Mouse (Mus musculus): ENCODE measurements at regions not wholly inside any gene's neighbourhood (a gene's known extent, or its start where the extent isn't known, plus 50 kb on each side); places are given as distances from the start of the nearest gene placed in this dataset.
"Not testable (repeated sequence)": the region's sequence is repeated elsewhere in the genome, so short reads cannot be mapped to it uniquely, and the experiment has no call there.

DNA sequence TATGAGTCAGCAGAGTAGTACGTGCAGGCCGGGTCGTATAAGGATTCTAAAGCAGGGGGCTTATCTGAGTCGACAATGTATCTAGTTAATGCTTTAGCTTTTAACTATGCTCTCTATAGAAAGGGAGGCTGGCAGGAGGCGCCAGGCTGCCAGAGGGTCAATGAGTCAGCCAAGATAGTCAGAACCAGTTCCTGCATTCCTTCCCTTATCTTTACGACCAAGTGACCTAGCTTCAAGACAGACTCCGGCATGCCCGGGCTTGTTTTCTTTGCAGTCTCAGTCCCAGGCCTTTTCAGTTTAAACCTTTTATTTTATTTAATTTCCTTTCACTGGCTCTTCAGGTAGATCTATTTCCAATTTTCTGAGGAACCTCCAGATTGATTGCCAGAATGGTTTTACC is 374.0 kb upstream of the Nrxn1 start:
- no peak for DNase-seq (ENCODE audit: low spot score in 2 of 2)

DNA sequence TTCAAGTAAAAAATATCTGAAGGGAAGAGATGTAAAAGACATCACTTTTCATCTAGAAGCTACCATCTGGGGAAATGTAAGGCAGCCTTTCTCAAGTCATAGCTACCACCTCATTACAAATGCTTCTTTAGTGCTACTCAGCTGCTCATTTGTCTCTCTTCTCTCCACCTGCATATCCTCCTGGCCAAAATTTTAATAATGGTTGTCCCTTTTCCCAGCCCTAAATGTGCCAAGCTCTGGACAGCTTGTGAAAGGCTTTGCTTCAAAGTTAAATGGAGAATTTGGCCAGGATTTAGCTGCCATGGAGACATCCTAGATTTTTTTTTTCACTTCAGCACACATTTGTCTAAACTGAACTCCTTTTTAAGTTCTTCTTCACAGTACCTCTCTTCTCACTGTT is 358.8 kb upstream of the Nrxn1 start:
- DNase-seq (ENCODE audit: low spot score in 2 of 2), result peak; percentile 12 to 14

DNA sequence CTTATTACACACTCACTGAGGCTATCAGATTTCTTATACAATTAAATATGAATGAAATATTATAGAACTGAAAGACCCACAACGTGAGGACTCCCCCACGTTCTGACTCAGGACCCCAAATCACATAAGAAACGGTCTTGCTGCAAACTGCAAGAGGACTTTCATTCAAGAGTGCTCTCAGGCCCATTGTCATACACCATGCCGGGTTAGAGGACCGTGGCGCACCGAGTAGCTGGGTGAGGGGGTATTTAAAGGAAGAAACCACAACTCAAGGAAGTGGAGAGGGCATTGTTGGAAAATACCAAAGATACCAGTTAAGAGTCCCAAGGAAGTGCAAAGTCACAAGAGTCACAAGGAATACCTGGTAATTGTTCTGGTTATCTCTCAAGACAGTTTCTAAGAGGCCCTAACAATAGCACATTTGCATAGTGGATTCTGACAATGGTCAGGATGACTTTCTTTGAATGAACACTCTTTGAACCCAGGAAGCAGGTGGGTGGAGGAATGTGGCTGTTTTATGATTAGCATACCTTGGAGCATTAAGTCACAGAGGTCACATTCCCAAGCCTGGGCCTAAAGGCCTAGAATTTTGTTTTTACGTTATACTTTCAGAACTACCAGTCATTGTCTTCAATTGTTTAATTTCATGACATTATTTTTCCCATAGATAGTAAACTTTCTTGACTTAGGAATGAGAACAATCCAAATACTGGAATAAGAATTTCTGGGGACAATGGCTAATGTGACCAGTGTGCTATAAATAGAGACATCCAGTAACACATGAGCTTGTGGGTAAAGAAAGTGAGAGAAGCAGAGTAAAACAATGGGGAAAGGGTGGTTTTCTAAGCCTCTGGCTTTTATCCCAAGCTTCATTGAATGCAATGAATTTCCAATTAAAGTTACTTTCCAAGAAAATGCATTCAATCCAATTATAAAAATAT is 339.2 kb upstream of the Nrxn1 start:
- DNase-seq (ENCODE audit: low spot score in 2 of 2), result not testable (repeated sequence)

DNA sequence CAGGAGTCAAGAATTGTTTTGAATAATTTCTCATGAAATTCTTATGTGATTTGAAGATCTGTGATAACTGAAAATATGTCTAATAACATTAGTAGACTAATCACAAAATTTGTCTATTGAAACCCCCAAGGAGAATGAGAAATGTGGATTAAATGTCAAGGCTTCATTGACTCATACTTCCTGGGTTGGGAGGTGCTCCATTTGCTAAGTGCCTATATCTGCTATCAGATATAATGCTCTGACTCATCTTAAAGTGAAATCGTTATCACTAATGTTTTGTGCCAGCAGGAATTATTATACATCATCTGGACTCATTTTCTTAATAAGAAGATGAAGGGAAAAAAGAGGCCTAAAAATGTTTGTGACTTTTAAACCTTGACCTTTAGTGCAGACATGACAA is 337.5 kb upstream of the Nrxn1 start:
- no peak for DNase-seq (ENCODE audit: low spot score in 2 of 2)

DNA sequence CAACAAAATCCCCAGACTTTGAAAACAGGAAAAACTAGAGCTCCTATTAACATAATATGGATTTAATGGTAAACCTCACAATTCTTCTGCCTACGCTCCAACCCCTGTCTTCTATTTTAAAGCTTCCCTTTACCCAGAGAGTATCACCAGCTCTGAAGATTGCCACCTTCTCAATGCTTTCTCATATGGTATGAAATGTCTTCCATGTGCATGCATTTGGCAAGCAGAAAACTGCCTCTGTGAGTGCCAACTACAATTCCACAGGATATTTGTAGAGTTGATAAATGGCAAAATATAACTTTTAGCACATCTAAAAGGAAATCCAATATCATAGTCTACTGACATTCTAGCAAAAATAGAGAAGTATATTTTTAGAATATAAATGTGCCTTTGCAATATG is 332.2 kb upstream of the Nrxn1 start:
- DNase-seq (ENCODE audit: low spot score in 2 of 2), result peak; percentile 11 to 17

DNA sequence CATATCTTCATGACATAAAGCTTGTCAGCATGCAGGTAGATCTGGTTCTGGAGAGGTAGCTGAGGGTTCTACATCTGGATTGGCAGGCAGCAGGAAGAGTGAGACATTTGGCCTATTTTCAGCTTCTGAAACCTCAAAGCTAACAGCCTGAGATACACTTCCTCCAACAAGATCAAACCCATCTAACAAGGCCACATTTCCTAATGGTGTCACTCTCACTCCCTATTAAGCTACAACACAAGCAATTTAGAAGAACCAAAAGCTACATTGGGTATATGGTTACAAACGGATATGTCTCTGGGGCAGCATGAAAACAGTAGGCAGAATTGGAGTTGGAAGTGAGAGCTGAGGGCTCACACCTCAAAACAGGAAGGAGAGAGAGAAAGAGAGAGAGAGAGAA is 325.7 kb upstream of the Nrxn1 start:
- DNase-seq (ENCODE audit: low spot score in 2 of 2), result no peak

DNA sequence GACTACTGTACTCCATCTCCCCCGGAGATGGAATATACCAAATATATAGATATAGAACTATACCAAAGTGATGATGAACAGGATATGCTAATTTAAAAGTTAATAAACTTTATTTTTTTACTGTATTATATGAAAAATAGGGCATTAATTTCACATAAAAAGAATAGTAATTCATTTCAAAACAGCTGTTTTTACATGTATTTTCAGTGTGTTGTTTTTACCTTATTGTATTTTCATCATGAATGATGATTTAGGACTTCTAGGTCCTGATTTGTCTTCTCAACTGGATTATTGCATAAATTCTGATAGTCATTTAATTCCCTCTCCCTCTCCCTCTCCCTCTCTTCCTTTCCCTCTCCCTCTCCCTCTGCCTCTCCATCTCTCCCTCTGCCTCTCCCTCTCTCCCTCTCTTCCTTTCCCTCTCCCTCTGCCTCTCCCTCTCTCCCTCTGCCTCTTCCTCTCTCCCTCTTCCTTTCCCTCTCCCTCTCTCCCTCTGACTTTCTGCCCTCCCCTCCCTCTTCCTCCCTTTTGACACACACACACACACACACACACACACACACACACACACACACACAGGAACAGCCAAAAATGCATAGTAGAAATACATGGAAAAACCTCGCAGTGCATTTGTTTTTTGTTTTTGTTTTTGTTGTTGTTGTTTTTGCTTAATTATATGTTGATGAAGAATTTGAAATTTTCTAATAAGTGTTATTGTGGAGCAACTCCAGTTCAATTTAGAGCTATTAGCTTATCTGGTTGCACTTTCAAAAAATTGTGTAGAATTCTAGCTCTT is 298.3 kb upstream of the Nrxn1 start:
- no peak for DNase-seq (ENCODE audit: low spot score in 2 of 2)

DNA sequence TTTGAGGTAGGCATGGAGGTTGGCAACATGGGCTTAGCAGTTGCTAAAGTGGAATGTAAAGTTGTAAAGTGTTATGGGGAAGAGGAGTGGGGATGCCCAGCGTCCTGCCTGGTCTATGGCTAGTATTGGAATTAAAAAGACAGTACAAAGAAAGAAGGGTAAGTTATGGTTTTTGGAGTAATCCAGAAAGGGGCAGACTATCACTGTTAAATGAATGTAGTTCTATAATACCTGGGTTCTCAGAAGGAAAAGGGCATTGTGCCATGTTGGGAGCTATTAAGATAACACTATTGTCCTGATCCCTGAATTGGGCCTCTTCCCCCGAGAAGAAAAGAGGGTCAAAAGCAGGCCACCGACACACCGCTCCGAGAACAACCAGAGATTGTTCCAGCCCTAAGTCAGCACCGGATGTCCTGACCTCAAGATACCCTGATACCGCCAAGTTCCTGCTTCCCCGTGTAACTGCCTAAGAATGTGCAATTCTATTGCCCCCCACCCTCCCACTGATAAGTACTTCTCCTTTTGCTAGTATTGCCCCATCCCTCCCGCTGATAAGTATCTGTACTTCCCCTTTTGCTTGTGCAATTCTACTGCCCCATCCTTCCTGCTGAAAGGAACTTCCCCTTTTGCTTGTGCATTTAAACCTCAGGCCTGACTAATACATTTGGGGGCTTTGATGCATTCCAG is 297.2 kb upstream of the Nrxn1 start:
- not testable (repeated sequence) for DNase-seq (ENCODE audit: low spot score in 2 of 2)

DNA sequence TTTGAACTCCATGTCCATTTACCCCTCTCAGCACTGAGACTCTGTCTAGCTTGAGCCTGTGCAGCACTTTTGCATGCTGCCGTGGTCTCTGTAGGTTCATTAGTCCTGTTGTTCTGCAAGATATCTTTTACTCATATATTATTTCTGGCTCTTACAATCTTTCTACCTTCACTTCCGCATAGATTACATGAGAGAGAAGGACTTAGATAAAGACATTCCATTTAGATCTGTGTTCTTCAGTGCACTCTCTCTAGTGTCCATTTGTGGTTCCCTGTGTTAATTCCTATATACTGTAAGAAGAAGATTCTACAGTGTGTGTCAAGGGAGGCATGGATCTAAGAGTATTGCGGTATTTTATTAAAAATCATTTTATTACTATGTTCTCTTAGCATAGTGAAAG is 295.6 kb upstream of the Nrxn1 start:
- no peak for DNase-seq (ENCODE audit: low spot score in 2 of 2)

DNA sequence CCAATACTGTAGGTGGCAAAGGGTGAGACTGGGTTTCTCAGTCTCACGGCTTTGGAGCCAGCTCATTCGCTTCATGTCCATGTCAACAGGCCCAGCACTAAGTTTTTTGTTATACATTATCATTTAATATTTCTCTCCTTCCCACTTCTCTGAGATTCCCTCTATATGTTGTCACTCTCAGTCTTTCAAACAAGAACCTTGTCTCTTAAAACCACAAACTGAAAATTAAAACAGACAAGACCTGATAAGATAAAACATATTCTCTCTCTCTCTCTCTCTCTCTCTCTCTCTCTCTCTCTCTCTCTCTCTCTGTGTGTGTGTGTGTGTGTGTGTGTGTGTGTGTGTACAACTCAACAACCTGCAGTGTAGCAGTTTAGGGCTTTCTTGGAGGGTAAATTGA is 295.2 kb upstream of the Nrxn1 start:
- no peak for DNase-seq (ENCODE audit: low spot score in 2 of 2)

DNA sequence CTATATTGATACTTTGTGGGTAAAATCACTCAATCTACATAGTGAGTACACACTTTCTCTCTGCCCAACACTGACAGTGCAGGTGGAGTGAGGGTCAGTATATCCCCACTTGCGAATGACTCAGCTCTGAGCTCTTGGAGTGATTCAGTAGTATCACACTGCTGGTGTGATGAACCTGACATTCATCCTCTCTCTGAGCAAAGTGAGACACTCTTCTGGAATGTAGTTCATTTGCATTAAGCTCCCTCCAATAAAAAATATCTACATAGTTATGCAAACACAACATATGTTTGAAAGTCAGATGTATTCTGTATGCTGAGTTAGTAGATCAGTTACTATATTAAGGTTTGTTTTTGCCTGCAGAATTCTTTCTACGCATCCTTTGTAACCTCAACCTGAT is 293.1 kb upstream of the Nrxn1 start:
- peak in 1 of 2 experiments; percentile 6 for DNase-seq (ENCODE audit: low spot score in 2 of 2)

DNA sequence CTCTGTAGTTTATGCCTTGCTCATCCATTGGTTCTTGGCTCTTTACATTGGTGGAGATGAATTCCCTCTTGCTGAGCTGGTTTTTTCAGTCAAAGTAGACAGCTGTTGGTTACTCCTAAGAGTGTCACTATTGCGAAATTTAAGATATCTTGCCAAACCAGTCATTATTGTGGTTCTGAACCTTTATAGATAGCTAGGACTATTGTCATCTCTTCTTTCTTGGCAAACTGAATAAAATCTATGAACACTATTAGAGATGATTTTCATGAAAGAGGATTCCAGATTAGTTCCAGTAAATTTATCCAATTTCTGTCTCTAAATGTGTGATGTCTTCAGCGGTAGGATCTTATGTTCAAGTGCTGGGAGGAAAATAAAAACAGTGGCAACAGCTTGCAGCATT is 275.3 kb upstream of the Nrxn1 start:
- DNase-seq (ENCODE audit: low spot score in 2 of 2), result no peak

DNA sequence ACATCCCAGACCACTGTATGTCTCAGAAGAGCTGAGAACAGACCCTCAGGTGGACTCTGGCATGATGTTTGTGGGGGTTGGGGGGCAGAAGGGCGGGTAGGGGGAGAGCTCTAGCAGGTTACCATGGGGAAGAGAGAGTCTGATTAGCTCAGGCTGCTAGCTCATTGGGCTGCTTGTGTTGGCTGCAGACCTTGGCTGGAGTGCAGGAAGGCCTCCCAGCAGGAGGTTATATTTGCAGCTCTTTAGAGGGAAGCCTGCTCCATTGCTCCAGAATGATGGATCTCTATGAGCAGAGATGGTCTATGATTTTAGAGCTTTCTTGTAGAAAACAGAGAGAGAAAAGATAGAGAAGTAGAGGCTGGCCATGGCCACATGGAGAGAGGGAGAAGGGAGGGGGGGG is 268.4 kb upstream of the Nrxn1 start:
- no peak for DNase-seq (ENCODE audit: low spot score in 2 of 2)

DNA sequence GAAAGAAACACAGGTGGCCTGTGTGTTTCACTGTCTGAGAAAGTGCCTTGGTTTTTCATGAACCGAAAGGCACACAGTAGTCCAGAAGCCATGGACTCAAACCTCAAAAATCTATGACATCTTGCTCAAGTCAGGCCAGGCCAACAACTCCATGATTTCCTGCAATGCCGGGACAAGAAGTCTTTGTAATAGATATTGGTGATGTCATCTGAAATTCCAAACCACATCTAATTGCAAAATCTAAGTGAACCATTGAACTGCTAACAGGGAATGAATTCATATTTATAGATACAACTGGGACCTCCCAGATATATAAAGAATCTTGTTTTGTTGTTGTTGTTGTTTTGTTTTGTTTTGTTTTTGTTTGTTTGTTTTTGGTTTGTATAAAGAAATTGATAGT is 259.2 kb upstream of the Nrxn1 start:
- no peak for DNase-seq (ENCODE audit: low spot score in 2 of 2)

DNA sequence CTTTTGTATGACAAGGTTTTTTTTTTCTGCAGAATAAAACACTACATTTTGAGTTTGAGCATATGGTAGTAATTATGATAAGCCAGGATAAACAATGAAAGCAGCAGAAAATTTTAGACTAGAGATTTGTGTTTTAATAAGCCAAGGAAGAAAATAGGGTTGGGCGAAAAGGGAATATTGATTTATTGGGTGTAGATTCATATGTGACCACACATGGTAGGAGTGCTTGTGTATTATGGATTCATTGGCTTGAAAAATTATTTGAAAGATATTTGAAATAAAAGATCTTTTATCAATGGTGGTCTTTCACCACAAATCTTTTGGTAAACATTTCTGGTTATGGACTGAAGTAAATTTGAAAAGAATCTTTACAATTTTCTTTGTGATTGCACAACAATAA is 244.0 kb upstream of the Nrxn1 start:
- DNase-seq (ENCODE audit: low spot score in 2 of 2), result no peak

DNA sequence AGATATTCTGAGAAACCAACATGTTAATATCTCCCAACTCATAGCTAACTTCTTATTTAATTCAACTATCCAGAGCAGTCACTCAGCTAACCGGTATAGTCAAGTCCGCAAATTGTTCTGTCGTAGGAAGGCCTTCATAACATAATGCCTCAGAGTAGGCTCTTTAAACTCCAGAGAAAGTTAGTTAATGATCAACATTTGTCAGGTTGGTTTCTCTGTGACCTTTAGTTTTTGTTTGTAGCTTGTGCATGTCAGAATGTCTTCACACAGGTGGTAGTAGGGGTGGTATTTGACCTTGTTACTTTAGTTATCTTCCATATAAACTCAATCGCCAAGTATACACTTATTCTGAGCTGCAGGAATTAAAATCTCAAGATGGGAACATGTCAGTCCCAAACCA is 240.9 kb upstream of the Nrxn1 start:
- no peak for DNase-seq (ENCODE audit: low spot score in 2 of 2)

DNA sequence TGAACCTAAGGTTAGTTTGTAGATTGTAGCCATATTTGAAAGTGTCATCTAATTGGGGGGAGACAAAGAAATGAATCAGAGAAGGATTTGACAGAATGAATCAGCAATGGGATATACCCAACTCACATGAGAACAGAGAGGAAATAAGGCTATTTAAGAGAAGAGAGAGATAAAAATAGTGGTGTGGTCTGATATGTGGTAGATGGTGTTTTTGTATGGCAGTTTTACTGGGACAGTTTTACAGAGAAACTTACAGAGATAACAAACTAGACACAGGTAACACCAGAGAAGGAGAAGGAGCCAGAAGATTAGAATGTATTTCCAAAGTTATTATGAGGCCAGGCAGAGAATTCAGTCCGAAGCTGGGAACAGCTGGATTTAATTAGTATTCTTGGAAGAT is 240.3 kb upstream of the Nrxn1 start:
- DNase-seq (ENCODE audit: low spot score in 2 of 2), result no peak

DNA sequence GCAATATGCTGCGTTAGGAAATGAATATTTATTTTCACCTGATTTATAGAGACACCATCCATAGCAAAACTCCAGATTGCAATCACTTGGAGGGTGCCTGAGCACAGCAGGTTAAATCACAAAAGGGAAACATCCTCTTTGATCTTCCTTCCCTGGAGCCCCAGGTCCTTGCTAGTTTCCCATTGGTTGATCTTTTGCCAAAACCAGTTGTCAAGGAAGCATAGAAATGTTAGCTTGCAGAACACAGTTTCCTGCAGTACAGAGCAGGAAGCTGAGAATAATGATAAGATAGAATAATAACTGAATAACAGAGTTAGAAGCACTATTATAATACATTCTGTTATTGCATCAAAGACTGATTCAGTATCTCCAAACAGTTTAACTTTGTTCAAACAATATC is 231.5 kb upstream of the Nrxn1 start:
- DNase-seq (ENCODE audit: low spot score in 2 of 2), result no peak

DNA sequence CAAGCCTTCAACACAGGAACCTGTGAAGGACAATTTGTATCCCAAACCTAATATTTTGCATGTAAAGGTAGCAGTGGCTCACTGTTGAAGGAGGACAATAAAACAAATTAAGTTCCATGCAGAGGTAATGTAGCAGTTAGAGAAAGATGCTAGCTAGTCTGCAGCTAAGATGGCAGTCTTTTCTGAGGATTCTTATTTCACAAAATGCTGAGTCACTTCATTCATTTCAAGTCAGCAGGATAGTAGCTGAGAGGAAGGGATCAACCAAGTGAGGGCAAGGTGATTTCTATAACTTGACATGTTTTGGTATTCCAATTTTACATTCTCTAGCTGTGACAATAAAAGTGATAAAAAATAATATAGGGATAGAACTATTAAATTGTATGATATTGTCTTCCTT is 194.0 kb upstream of the Nrxn1 start:
- DNase-seq (ENCODE audit: low spot score in 2 of 2), result no peak

DNA sequence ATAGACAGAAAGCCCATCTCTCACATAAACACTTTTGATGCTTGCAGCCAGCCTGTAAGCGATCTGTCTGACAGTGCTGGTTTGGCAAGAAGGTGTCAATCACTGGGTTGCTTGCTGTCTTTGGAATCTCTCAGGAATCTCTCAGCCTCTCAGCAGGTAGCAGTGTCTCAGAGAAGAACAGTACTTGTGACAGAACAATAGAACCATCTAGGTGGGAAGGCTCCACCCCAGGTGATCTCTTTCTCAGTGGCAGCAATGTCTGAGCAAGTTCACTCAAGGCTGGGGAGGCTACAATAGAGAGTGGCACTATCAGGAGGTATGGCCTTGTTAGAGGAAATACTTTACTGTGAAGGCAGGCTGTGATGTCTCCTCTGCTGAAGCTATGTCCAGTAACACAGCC is 181.5 kb upstream of the Nrxn1 start:
- DNase-seq (ENCODE audit: low spot score in 2 of 2), result no peak

DNA sequence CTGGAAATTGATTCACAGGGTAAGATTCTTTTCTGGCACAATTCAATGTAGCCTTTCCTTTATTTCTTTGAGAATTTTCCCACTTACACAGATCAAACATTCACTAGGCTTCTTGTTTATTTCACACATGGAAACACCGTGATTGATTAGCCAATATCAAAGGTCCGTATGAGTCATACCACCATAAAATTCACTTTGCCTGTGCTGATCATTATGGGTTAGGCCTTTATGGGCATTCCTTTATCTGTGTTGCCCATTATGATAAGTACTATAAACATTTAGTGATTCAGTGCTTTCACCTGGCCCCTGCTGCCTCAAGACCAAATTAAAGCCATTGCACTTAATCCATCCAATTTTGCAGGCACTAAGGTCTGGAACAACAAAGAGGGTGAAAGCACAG is 145.8 kb upstream of the Nrxn1 start:
- no peak for DNase-seq (ENCODE audit: low spot score in 2 of 2)

DNA sequence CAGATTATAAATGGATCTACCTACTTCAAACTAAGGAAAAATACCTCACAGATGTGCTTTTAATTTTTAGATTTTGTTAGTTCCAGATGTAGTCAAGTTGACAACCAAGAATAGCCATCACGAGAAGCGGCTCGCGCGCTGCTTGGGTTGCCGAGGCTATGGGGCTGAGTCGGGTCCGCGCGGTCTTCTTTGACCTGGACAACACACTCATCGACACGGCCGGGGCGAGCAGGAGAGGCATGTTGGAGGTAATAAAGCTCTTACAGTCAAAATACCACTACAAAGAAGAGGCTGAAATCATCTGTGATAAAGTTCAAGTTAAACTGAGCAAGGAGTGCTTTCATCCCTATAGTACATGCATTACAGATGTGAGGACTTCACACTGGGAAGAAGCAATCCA is 143.8 kb upstream of the Nrxn1 start:
- DNase-seq (ENCODE audit: low spot score in 2 of 2), result not testable (repeated sequence)

DNA sequence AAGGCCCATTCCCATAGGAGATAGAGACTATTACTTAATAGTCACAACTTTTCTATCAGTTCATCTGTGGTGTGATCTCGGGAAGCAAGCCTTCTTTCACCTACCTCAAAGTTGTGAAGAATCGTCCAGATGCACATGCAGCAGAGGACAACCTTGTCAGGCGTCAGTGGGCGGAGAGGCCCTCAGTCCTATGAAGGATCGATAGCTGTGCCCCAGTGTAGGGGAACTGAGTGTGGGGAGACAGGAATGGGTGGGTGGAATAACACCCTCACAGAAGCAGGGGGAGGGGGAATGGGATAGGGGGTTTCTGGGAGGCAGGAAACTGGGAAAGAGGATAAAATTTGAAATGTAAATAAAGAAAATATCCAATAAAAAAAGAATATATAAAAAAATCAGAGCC is 133.5 kb upstream of the Nrxn1 start:
- no peak for DNase-seq (ENCODE audit: low spot score in 2 of 2)

All from right cerebral cortex, adult 2 months (tissue).